Mouse (Mus musculus): ENCODE measurements around the gene Afg3l1. TPM values are rescaled to one million over a fixed set of nuclear protein-coding genes. Genes with fewer than 3 reads are reported as not detected.
"Not testable (repeated sequence)": the region's sequence is repeated elsewhere in the genome, so short reads cannot be mapped to it uniquely, and the experiment has no call there.

The Afg3l1 gene
- polyA plus RNA-seq, 1 experiment from 2014 or later, result 36.3 TPM

DNA sequence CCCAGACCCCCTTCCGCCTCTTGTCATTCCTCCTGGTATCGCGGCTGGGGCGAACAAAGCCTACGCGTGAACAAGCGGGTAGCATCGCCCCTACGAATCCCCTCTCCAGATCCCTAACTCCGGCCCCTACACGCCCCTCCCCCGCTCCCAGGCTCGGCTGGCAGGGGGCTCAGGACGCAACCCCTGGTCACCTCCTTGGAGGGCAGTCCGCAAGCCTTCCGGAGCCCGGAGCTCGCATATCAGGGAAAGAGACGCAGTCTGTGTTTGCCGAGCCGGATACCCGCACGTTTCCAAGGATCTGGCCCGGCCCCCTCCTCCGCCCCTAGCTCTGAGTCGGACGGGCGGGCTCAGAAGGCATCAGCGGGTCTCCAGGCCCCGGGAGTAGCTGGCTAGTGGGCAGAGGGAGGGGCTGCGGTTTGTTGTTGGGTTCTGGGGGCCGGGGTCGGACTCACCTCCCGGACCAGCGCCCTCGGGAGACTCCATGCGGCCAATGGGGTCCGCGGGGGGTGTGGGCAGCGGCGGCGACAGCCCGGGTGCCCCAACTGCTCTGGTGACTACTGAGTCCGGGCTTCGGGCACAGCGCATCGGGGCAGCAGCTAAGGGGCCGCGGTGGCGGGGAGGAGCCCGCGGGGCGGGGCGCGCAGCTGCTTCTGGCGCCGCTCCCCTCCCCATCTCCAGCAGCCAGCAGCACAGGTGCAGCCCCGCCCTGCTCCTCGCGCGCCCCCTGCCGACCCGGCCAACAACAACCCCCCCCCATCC, 37.3 kb downstream of the Afg3l1 start, which contains the start of gene Dbndd1:
Gene Dbndd1, minus strand, starts transcription at position 683 of the 759 bp plus-strand sequence.
- no peaks in the 10 kb centered on the region for H3K36me3 ChIP-seq (ENCODE audit: control insufficient read depth, insufficient read depth, low read length)
- no peaks in the 10 kb centered on the region for H3K9me3 ChIP-seq (ENCODE audit: control insufficient read depth, low read depth, low read length)
- peaks cover 7% of the 10 kb centered on the region for H3K4me1 ChIP-seq (ENCODE audit: control insufficient read depth, insufficient read depth, low read length)
- H3K27me3 ChIP-seq (ENCODE audit: control insufficient read depth, insufficient read depth, low read length), result peaks cover 12% of the 10 kb centered on the region; the same call in 1 of the 2 replicates
- no peak within 1 kb of the TSS for H3K27ac ChIP-seq (ENCODE audit: low read length)
- H3K9ac ChIP-seq (replicated peaks; ENCODE audit: low read depth, low read length), result peak within 1 kb of the TSS; percentile 36; the same call in 1 of the 2 replicates
- peak within 1 kb of the TSS; percentile 99 for H3K4me2 ChIP-seq (replicated peaks; ENCODE audit: low read depth, low read length)
- peak within 1 kb of the TSS; percentile 63 for H3K4me3 ChIP-seq (ENCODE audit: low read depth, low read length)
- peak; percentile 30; the same call in 1 of the 2 replicates for ATAC-seq (ENCODE audit: insufficient number of reproducible peaks, insufficient read depth, low FRiP score, low read depth)
- WGBS, result under 1% methylated on average over 59 of the region's 63 CpGs

DNA sequence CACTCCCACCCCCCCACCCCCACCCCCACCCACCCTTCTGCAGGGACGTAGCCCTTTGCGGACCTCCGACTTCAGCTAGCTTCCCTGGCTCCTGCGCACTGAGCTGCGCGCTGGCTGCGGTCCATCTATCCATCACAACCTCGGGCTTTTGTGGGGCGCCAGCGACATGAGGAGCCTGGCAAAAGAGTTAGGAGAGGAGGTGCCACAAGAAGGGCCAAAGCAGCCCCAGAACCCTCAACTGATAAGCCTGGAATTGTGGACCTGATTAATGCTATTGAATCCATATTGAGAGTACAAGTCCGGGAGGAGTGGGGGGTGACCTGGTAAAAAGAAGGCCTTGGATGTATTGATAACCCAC, 37.8 kb downstream of the Afg3l1 start:
- Histone ChIP-seq H3K27ac (ENCODE audit: low read length) (no peak overlapping the region), H3K4me2 (replicated peaks; ENCODE audit: low read depth, low read length) (peak overlapping the region; percentile 99), H3K9ac (replicated peaks; ENCODE audit: low read depth, low read length) (no peak overlapping the region), H3K4me1 (ENCODE audit: control insufficient read depth, insufficient read depth, low read length) (peaks cover 7% of the 10 kb centered on the region), H3K9me3 (ENCODE audit: control insufficient read depth, low read depth, low read length) (no peaks in the 10 kb centered on the region), H3K27me3 (ENCODE audit: control insufficient read depth, insufficient read depth, low read length) (peaks cover 12% of the 10 kb centered on the region; the same call in 1 of the 2 replicates), H3K36me3 (ENCODE audit: control insufficient read depth, insufficient read depth, low read length) (no peaks in the 10 kb centered on the region; the same call in 1 of the 2 replicates), H3K4me3 (ENCODE audit: low read depth, low read length) (peak overlapping the region; percentile 63; the same call in 1 of the 2 replicates)
- no peak for ATAC-seq (ENCODE audit: insufficient number of reproducible peaks, insufficient read depth, low FRiP score, low read depth)
- WGBS, result under 1% methylated on average over 11 of the region's 11 CpGs

DNA sequence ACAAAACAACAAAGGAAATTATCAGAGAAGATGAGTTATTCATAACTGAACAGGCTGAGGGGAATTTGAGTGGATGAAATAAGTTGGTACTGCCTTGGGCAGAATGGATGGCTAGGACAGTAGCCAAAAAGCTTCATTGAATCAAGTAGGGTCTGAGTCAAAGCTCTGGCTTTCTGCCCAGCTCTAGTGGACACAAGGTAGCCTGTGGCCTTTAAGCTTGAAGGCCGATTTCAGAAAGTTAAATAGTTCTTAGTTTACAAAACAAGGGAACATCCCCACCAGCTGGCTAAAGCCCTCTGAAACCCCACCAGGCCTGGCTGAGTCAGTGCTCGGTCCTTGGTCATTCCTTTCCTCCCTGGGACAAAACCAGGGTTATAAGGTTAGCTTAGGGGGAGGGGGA, 38.9 kb downstream of the Afg3l1 start:
- Histone ChIP-seq H3K4me2 (replicated peaks; ENCODE audit: low read depth, low read length) (no peak overlapping the region), H3K9me3 (ENCODE audit: control insufficient read depth, low read depth, low read length) (no peaks in the 10 kb centered on the region), H3K4me3 (ENCODE audit: low read depth, low read length) (no peak overlapping the region), H3K27me3 (ENCODE audit: control insufficient read depth, insufficient read depth, low read length) (peaks cover 12% of the 10 kb centered on the region; the same call in 1 of the 2 replicates), H3K9ac (replicated peaks; ENCODE audit: low read depth, low read length) (no peak overlapping the region), H3K36me3 (ENCODE audit: control insufficient read depth, insufficient read depth, low read length) (peaks cover 3% of the 10 kb centered on the region; the same call in 1 of the 2 replicates), H3K4me1 (ENCODE audit: control insufficient read depth, insufficient read depth, low read length) (peaks cover 7% of the 10 kb centered on the region), H3K27ac (ENCODE audit: low read length) (no peak overlapping the region)
- no peak for ATAC-seq (ENCODE audit: insufficient number of reproducible peaks, insufficient read depth, low FRiP score, low read depth)
- WGBS, result 37% methylated on average over 2 of the region's 2 CpGs

DNA sequence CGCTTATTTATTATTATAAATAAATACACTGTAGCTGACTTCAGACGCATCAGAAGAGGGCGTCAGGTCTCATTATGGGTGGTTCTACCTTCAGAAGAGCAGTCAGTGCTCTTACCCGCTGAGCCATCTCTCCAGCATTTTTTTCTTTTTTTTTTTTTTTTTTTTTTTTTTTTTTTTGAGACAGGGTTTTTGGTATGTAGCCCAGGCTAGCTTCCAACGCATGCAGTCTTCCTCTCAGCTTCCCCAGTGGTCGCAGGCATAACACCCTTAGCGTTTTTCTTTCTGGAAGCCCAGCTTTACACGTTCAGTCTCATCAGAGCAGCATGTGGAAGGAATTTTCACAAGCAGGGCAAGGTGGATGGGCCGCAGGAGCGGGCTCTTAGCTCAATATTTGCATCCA, 40.5 kb downstream of the Afg3l1 start:
- Histone ChIP-seq H3K36me3 (ENCODE audit: control insufficient read depth, insufficient read depth, low read length) (peaks cover 11% of the 10 kb centered on the region; the same call in 1 of the 2 replicates), H3K4me1 (ENCODE audit: control insufficient read depth, insufficient read depth, low read length) (peaks cover 7% of the 10 kb centered on the region), H3K4me2 (replicated peaks; ENCODE audit: low read depth, low read length) (peak overlapping the region; percentile 34), H3K9me3 (ENCODE audit: control insufficient read depth, low read depth, low read length) (no peaks in the 10 kb centered on the region), H3K27ac (ENCODE audit: low read length) (no peak overlapping the region), H3K27me3 (ENCODE audit: control insufficient read depth, insufficient read depth, low read length) (peaks cover 12% of the 10 kb centered on the region; the same call in 1 of the 2 replicates), H3K9ac (replicated peaks; ENCODE audit: low read depth, low read length) (no peak overlapping the region), H3K4me3 (ENCODE audit: low read depth, low read length) (peak overlapping the region; percentile 86)
- ATAC-seq (ENCODE audit: insufficient number of reproducible peaks, insufficient read depth, low FRiP score, low read depth), result no peak
- 34% methylated on average over 10 of the region's 10 CpGs for WGBS

DNA sequence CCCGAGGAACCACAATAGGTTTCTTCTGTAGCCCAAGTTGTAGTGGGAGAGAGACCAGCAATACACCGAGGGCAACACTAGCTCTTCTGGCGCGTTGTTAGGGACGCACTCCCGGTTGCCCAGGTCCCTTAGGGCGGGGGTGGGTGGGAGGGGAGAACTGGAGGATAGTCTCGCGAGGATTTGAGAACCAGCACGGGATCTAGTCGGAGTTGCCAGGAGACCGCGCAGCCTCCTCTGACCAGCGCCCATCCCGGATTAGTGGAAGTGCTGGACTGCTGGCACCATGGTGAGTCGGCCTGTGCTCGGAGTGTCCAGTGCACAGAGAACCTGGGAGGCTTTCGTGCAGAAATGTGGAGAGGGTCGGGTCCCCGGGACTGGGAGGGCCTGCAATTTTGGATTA, 41.0 kb downstream of the Afg3l1 start, which contains the start of gene Gas8:
Gene Gas8, plus strand, starts transcription at position 168 of the 400 bp plus-strand sequence.
- Histone ChIP-seq H3K9ac (replicated peaks; ENCODE audit: low read depth, low read length) (peak within 1 kb of the TSS; percentile 64), H3K4me3 (ENCODE audit: low read depth, low read length) (peak within 1 kb of the TSS; percentile 86), H3K36me3 (ENCODE audit: control insufficient read depth, insufficient read depth, low read length) (peaks cover 13% of the 10 kb centered on the region; the same call in 1 of the 2 replicates), H3K9me3 (ENCODE audit: control insufficient read depth, low read depth, low read length) (no peaks in the 10 kb centered on the region), H3K27me3 (ENCODE audit: control insufficient read depth, insufficient read depth, low read length) (peaks cover 12% of the 10 kb centered on the region; the same call in 1 of the 2 replicates), H3K27ac (ENCODE audit: low read length) (no peak within 1 kb of the TSS), H3K4me2 (replicated peaks; ENCODE audit: low read depth, low read length) (peak within 1 kb of the TSS; percentile 96), H3K4me1 (ENCODE audit: control insufficient read depth, insufficient read depth, low read length) (peaks cover 7% of the 10 kb centered on the region)
- ATAC-seq (ENCODE audit: insufficient number of reproducible peaks, insufficient read depth, low FRiP score, low read depth), result peak; percentile 95
- WGBS, result 0% methylated on average over 20 of the region's 20 CpGs

DNA sequence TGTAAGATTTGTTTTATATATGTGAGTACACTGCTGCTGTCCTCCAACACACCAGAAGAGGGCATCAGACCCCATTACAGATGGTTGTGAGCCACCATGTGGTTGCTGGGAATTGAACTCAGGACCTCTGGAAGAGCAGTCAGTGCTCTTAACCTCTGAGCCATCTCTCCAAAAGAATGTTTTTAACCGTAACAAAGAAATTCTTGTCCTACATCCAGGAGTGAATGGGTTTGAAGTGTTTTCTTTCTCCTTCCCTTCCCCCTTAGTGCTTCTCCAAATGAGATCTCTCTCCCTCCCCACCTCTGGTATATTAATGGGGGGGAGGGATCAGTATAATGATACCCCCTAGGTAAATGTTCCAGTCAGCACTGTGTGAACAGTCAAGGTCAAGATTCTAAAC, 42.3 kb downstream of the Afg3l1 start:
- not testable (repeated sequence) for H3K27me3 ChIP-seq (ENCODE audit: control insufficient read depth, insufficient read depth, low read length); ATAC-seq (ENCODE audit: insufficient number of reproducible peaks, insufficient read depth, low FRiP score, low read depth); H3K4me3 ChIP-seq (ENCODE audit: low read depth, low read length); H3K27ac ChIP-seq (ENCODE audit: low read length); H3K4me1 ChIP-seq (ENCODE audit: control insufficient read depth, insufficient read depth, low read length); H3K9me3 ChIP-seq (ENCODE audit: control insufficient read depth, low read depth, low read length); H3K4me2 ChIP-seq (replicated peaks; ENCODE audit: low read depth, low read length); H3K9ac ChIP-seq (replicated peaks; ENCODE audit: low read depth, low read length)
- H3K36me3 ChIP-seq (ENCODE audit: control insufficient read depth, insufficient read depth, low read length), result peaks cover 22% of the 10 kb centered on the region; the same call in 1 of the 2 replicates
- WGBS, result 93% methylated on average over 1 of the region's 1 CpGs

DNA sequence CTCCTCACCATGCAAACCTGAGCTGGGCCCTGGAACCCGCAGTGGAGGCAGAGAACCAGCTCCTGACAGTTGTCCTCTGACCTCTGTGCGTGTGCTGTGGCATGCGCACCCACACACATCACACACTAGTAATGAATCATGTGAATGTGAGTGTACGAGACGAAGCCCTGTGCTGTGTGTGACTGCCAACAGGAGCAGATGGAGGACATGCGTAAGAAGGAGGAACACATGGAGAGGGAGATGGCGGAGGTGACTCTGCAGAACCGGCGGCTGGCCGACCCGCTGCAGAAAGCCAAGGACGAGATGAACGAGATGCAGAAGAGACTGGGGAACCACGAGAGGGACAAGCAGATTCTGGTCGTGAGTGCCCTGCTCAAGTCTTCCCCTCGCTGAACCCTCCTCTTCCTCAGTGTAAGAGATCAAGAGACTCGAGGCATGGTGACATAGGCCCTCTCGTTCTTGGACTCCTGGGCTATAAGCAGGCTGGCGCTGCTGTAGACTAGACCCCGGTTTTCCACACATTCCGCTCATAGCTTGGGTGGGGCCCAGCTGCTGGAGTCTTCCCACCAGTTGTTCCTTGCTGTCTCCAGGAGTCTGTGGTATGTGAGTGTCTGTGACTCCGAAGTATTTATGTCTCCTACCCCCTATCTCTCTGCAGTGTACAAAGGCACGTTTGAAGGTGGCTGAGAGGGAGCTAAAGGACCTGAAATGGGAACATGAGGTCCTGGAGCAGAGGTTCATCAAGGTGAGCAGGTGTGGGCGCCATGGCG, 50.2 kb downstream of the Afg3l1 start:
- Histone ChIP-seq H3K4me1 (ENCODE audit: control insufficient read depth, insufficient read depth, low read length) (no peaks in the 10 kb centered on the region), H3K36me3 (ENCODE audit: control insufficient read depth, insufficient read depth, low read length) (peaks cover 77% of the 10 kb centered on the region), H3K9me3 (ENCODE audit: control insufficient read depth, low read depth, low read length) (no peaks in the 10 kb centered on the region), H3K27me3 (ENCODE audit: control insufficient read depth, insufficient read depth, low read length) (no peaks in the 10 kb centered on the region), H3K9ac (replicated peaks; ENCODE audit: low read depth, low read length) (no peak overlapping the region), H3K4me2 (replicated peaks; ENCODE audit: low read depth, low read length) (no peak overlapping the region), H3K27ac (ENCODE audit: low read length) (no peak overlapping the region), H3K4me3 (ENCODE audit: low read depth, low read length) (no peak overlapping the region)
- no peak for ATAC-seq (ENCODE audit: insufficient number of reproducible peaks, insufficient read depth, low FRiP score, low read depth)
- WGBS, result 88% methylated on average over 25 of the region's 25 CpGs

DNA sequence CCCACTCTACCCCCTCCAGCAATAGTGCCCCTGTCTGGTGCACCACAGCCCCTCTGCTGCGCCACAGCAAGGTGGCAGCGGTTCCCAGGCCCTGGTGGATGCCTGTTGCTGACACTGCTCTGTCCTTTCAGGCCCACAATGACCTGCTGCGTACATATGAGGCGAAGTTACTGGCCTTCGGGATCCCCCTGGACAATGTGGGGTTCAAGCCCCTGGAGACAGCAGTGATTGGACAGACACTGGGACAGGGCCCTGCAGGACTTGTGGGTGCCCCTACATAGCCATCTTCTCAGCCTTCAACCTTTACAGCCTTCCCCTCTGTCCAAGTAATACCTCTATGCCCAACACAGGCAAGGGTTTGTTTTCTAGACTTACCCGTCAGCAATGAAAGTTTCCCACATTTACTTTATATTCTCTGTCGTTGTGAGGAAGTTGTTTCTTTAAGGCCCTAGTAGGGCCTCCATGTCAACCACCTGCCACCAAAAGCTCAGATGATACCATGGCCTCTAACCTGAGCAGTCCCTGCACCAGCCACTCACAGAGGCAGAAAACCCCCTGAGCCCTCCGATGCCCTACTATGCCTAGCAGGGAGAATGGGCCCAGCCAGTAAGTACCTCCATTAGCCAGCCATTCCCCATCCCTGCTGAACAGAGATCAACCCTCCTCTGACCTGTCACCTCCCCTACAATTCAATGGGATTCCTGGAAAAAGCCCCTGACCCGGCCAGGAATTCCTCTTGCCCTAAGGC, 58.7 kb downstream of the Afg3l1 start:
- Histone ChIP-seq H3K27me3 (ENCODE audit: control insufficient read depth, insufficient read depth, low read length) (no peaks in the 10 kb centered on the region), H3K4me1 (ENCODE audit: control insufficient read depth, insufficient read depth, low read length) (no peaks in the 10 kb centered on the region), H3K9me3 (ENCODE audit: control insufficient read depth, low read depth, low read length) (no peaks in the 10 kb centered on the region), H3K27ac (ENCODE audit: low read length) (no peak overlapping the region), H3K4me3 (ENCODE audit: low read depth, low read length) (no peak overlapping the region), H3K4me2 (replicated peaks; ENCODE audit: low read depth, low read length) (no peak overlapping the region), H3K36me3 (ENCODE audit: control insufficient read depth, insufficient read depth, low read length) (peaks cover 33% of the 10 kb centered on the region), H3K9ac (replicated peaks; ENCODE audit: low read depth, low read length) (no peak overlapping the region)
- ATAC-seq (ENCODE audit: insufficient number of reproducible peaks, insufficient read depth, low FRiP score, low read depth), result no peak
- 85% methylated on average over 9 of the region's 9 CpGs for WGBS

Data from stomach, embryonic 14.5 days (tissue).